In genomic region chr15:87091048-87091777, GRCm38 (mm10) we compare ENCODE assay signal across 18 mouse cellular contexts.
"Had no signal": no experiment of that assay in that cellular context is flagged by ENCODE, and none has a peak within 500 bp of the region (broad histone marks: within the 10 kb centered on the region; RNA-seq: fewer than 3 reads in every experiment).

No protein-coding gene starts in this region.

- H3K9ac ChIP-seq: limb, embryonic 12.5 days; limb, embryonic 15.5 days; liver, embryonic 14.5 days; liver, postnatal 0 days; midbrain, embryonic 12.5 days; midbrain, embryonic 15.5 days; neural tube, embryonic 13.5 days; stomach, embryonic 15.5 days had no signal

- H3K36me3 ChIP-seq: limb, embryonic 12.5 days; limb, embryonic 15.5 days; midbrain, embryonic 12.5 days; midbrain, embryonic 15.5 days; neural tube, embryonic 13.5 days; stomach, embryonic 15.5 days had no signal

- H3K27me3 ChIP-seq: limb, embryonic 12.5 days; midbrain, embryonic 12.5 days; midbrain, embryonic 15.5 days; neural tube, embryonic 13.5 days; stomach, embryonic 15.5 days had no signal

- ATAC-seq: intestine, postnatal 0 days; liver, postnatal 0 days; midbrain, embryonic 15.5 days had no signal

- H3K4me3 ChIP-seq: left cerebral cortex, adult 2 months; limb, embryonic 12.5 days; limb, embryonic 15.5 days; midbrain, embryonic 12.5 days; midbrain, embryonic 15.5 days; myocyte; neural tube, embryonic 13.5 days; stomach, embryonic 15.5 days had no signal

- H3K4me1 ChIP-seq: limb, embryonic 12.5 days; limb, embryonic 15.5 days; midbrain, embryonic 15.5 days; stomach, embryonic 15.5 days had no signal

- H3K9me3 ChIP-seq: limb, embryonic 12.5 days; limb, embryonic 15.5 days; midbrain, embryonic 12.5 days; midbrain, embryonic 15.5 days; neural tube, embryonic 13.5 days; stomach, embryonic 15.5 days had no signal

- DNase-seq: kidney, adult 2 months; kidney, postnatal 25 days; layer of hippocampus, postnatal 36 days; left cerebral cortex, postnatal 4 days; liver, postnatal 0 days; thymus, postnatal 25 days had no signal

- H3K4me2 ChIP-seq: limb, embryonic 12.5 days; limb, embryonic 15.5 days; liver, embryonic 11.5 days; midbrain, embryonic 12.5 days; midbrain, embryonic 15.5 days; neural tube, embryonic 13.5 days; stomach, embryonic 15.5 days had no signal

- H3K27ac ChIP-seq: kidney, postnatal 0 days; left cerebral cortex, adult 2 months; limb, embryonic 12.5 days; limb, embryonic 15.5 days; liver, embryonic 14.5 days; midbrain, embryonic 12.5 days; midbrain, embryonic 15.5 days; neural tube, embryonic 13.5 days; stomach, embryonic 15.5 days had no signal
